Mouse (Mus musculus) hindbrain, postnatal 0 days (tissue): ENCODE data around the gene Cmklr1. TPM values are rescaled to one million over a fixed set of nuclear protein-coding genes. Genes with fewer than 3 reads are reported as not detected.

Experiments
- ATAC-seq: fragments of 200-750 bp; cut with Nextera tagmentation; 2 replicates; pipeline ENCODE4 v1.8.0; 2017; ENCODE audit warnings: mild to moderate bottlenecking, moderate TSS enrichment, moderate library complexity
- DNase-seq: peaks from one replicate; pipeline ENCODE4 v3.0.0-alpha.2; 2015; ENCODE audit warnings: low spot score
- H3K27ac ChIP-seq: fragments of 300-500 bp; sonication (generic); 2 replicates; pipeline ENCODE4 v1.5.1; 2014; ENCODE audit warnings: mild to moderate bottlenecking
- H3K27me3 ChIP-seq: fragments of 300-500 bp; sonication (generic); 2 replicates; pipeline ENCODE4 v1.6.1; 2014; ENCODE audit warnings: low read length, mixed read lengths; ENCODE audit not compliant: insufficient read depth
- H3K36me3 ChIP-seq: fragments of 300-500 bp; sonication (generic); 2 replicates; pipeline ENCODE4 v1.6.1; 2014; ENCODE audit warnings: low read length, mixed read lengths; ENCODE audit not compliant: insufficient read depth
- H3K4me1 ChIP-seq: fragments of 300-500 bp; sonication (generic); 2 replicates; pipeline ENCODE4 v1.6.1; 2014; ENCODE audit warnings: antibody characterized with exemption, low read length, mixed read lengths; ENCODE audit not compliant: insufficient read depth
- H3K4me2 ChIP-seq: fragments of 300-500 bp; sonication (generic); 2 replicates; pipeline ENCODE4 v1.6.1; 2014; ENCODE audit warnings: low read depth, mild to moderate bottlenecking, low read length, moderate library complexity, mixed read lengths
- H3K4me3 ChIP-seq: fragments of 300-500 bp; sonication (generic); 2 replicates; pipeline ENCODE4 v1.5.1; 2014; ENCODE audit warnings: low read length
- H3K9ac ChIP-seq: fragments of 300-500 bp; sonication (generic); replicated peaks from 2 replicates; pipeline ENCODE4 v1.6.1; 2014; ENCODE audit warnings: mild to moderate bottlenecking, low read length, moderate library complexity, mixed read lengths
- H3K9me3 ChIP-seq: fragments of 300-500 bp; sonication (generic); 2 replicates; pipeline ENCODE4 v1.6.1; 2016; ENCODE audit warnings: low read length, mixed read lengths
- CTCF ChIP-seq: IDR thresholded peaks from 2 replicates; pipeline ENCODE4 v1.5.1; 2016; ENCODE audit warnings: antibody characterized with exemption, control low read depth, low read depth
- WGBS: fragments of 180-500 bp; shearing (Covaris S2); extraction: QIAGEN DNeasy Blood & Tissue Kit; methylation state at CpG from one replicate; pipeline ENCODE4 v1.1.7; 2014; 5-methylcytosine and 5-hydroxymethylcytosine counted together
- polyA plus RNA-seq: library from polyadenylated mRNA; unstranded; fragments of >200 nt; fragmentation: Nextera tagmentation; extraction: Ambion mirVana; gene quantifications from 2 replicates; pipeline ENCODE4 v1.2.1, GENCODE M21; 2015
- total RNA-seq: library from RNA; depleted of rRNA; stranded (reverse); fragments of >200 nt; gene quantifications from 2 replicates; pipeline ENCODE4 v1.2.3, GENCODE M21; 2014; rRNA removed

The Cmklr1 gene
- total and polyA plus RNA-seq, 2 experiments from 2014 or later, result 0.91 to 4.8 TPM

GRCm38 (mm10) chr5:113570056-113570717 lies 80.0 kb downstream of the Cmklr1 start:
- DNase-seq, result no peak
- no peak overlapping the region for H3K4me3 ChIP-seq
- H3K36me3 ChIP-seq, result no peaks in the 10 kb centered on the region
- no peaks in the 10 kb centered on the region for H3K27me3 ChIP-seq
- H3K4me1 ChIP-seq, result no peaks in the 10 kb centered on the region
- 60% methylated on average over 7 of the region's 7 CpGs for WGBS
- no peak overlapping the region for H3K9ac ChIP-seq
- no peak overlapping the region for H3K4me2 ChIP-seq
- peak; percentile 17; the same call in 1 of the 2 replicates for ATAC-seq
- TF ChIP-seq CTCF, result no peak
- no peaks in the 10 kb centered on the region for H3K9me3 ChIP-seq
- H3K27ac ChIP-seq, result no peak overlapping the region

GRCm38 (mm10) chr5:113565858-113566257 lies 84.4 kb downstream of the Cmklr1 start:
- H3K9ac ChIP-seq, result no peak overlapping the region
- H3K4me1 ChIP-seq, result no peaks in the 10 kb centered on the region
- H3K27me3 ChIP-seq, result no peaks in the 10 kb centered on the region
- 53% methylated on average over 12 of the region's 12 CpGs for WGBS
- DNase-seq, result no peak
- ATAC-seq, result no peak
- no peaks in the 10 kb centered on the region for H3K9me3 ChIP-seq
- H3K4me3 ChIP-seq, result no peak overlapping the region
- no peak overlapping the region for H3K27ac ChIP-seq
- no peaks in the 10 kb centered on the region for H3K36me3 ChIP-seq
- TF ChIP-seq CTCF, result no peak
- no peak overlapping the region for H3K4me2 ChIP-seq

- Histone ChIP-seq H3K9ac (no peak overlapping the region), H3K4me3 (no peak overlapping the region), H3K9me3 (no peaks in the 10 kb centered on the region), H3K27ac (no peak overlapping the region), H3K4me1 (no peaks in the 10 kb centered on the region), H3K27me3 (no peaks in the 10 kb centered on the region), H3K4me2 (no peak overlapping the region), H3K36me3 (no peaks in the 10 kb centered on the region)
- 62% methylated on average over 10 of the region's 10 CpGs for WGBS
- DNase-seq (no peak), ATAC-seq (no peak)
- no peak for TF ChIP-seq CTCF
These were observed 84.9 kb downstream of the Cmklr1 start for GRCm38 (mm10) chr5:113565101-113565854.

- no peak overlapping the region for H3K4me3 ChIP-seq
- H3K36me3 ChIP-seq, result no peaks in the 10 kb centered on the region
- no peaks in the 10 kb centered on the region for H3K27me3 ChIP-seq
- H3K4me1 ChIP-seq, result no peaks in the 10 kb centered on the region
- no peak for TF ChIP-seq CTCF
- DNase-seq, result no peak
- H3K4me2 ChIP-seq, result no peak overlapping the region
- ATAC-seq, result no peak
- H3K27ac ChIP-seq, result no peak overlapping the region
- no peak overlapping the region for H3K9ac ChIP-seq
- 38% methylated on average over 4 of the region's 4 CpGs for WGBS
- H3K9me3 ChIP-seq, result no peaks in the 10 kb centered on the region
These were observed 85.8 kb downstream of the Cmklr1 start for GRCm38 (mm10) chr5:113564463-113564862.

Other genes with a start within 250 kb of the Cmklr1 start
- 25.1 and 33.8 TPM in 2 replicates for gene Wscd2, start 160.1 kb downstream of the Cmklr1 start, total RNA-seq
- 8.9 and 9.8 TPM in 2 replicates for gene Wscd2, start 160.1 kb downstream of the Cmklr1 start, polyA plus RNA-seq
- gene 1700069L16Rik, start 74.3 kb upstream of the Cmklr1 start, total RNA-seq, result not detected in 2 replicates
- not detected in 2 replicates for gene 1700069L16Rik, start 74.3 kb upstream of the Cmklr1 start, polyA plus RNA-seq
- 11.7 and 12.0 TPM in 2 replicates for gene Ficd, start 85.4 kb upstream of the Cmklr1 start, total RNA-seq
- 8.6 and 8.7 TPM in 2 replicates for gene Ficd, start 85.4 kb upstream of the Cmklr1 start, polyA plus RNA-seq
- 34.7 and 45.6 TPM in 2 replicates for gene Sart3, start 122.1 kb upstream of the Cmklr1 start, total RNA-seq
- 24.8 and 26.4 TPM in 2 replicates for gene Sart3, start 122.1 kb upstream of the Cmklr1 start, polyA plus RNA-seq
- gene Iscu, start 122.3 kb upstream of the Cmklr1 start, total RNA-seq, result 53.5 and 77.9 TPM in 2 replicates
- gene Iscu, start 122.3 kb upstream of the Cmklr1 start, polyA plus RNA-seq, result 111 and 122 TPM in 2 replicates
- gene Tmem119, start 150.1 kb upstream of the Cmklr1 start, total RNA-seq, result 5.2 and 9.2 TPM in 2 replicates
- gene Tmem119, start 150.1 kb upstream of the Cmklr1 start, polyA plus RNA-seq, result 7.3 and 7.6 TPM in 2 replicates
- 2.8 and 4.1 TPM in 2 replicates for gene Selplg, start 182.2 kb upstream of the Cmklr1 start, total RNA-seq
- gene Selplg, start 182.2 kb upstream of the Cmklr1 start, polyA plus RNA-seq, result 1.8 and 2.2 TPM in 2 replicates